Mouse (Mus musculus): ENCODE results near the gene Sccpdh. TPM values are rescaled to one million over a fixed set of nuclear protein-coding genes. Genes with fewer than 3 reads are reported as not detected.

Gene Sccpdh
- polyA plus RNA-seq, 1 experiment from 2014 or later, result 78.4 TPM

Other genes with a start within 250 kb of the Sccpdh start
- 26.2 and 28.9 TPM in 2 replicates for gene Smyd3, start 150.2 kb upstream of the Sccpdh start, polyA plus RNA-seq (2016; fragmentation: Nextera tagmentation; extraction: Ambion mirVana)
- 28.9 and 31.1 TPM in 2 replicates for gene Tfb2m, start 121.9 kb upstream of the Sccpdh start, polyA plus RNA-seq (2016; fragmentation: Nextera tagmentation; extraction: Ambion mirVana)
- 25.0 and 25.7 TPM in 2 replicates for gene Cnst, start 121.8 kb upstream of the Sccpdh start, polyA plus RNA-seq (2016; fragmentation: Nextera tagmentation; extraction: Ambion mirVana)
- gene Kif28, start 77.1 kb downstream of the Sccpdh start, polyA plus RNA-seq (2016; fragmentation: Nextera tagmentation; extraction: Ambion mirVana), result 0.05 TPM in 1 of 2 replicates, not detected in the other
- gene Gm10518, start 135.2 kb downstream of the Sccpdh start, polyA plus RNA-seq (2016; fragmentation: Nextera tagmentation; extraction: Ambion mirVana), result not detected in 2 replicates
- 36.0 and 36.5 TPM in 2 replicates for gene Ahctf1, start 135.5 kb downstream of the Sccpdh start, polyA plus RNA-seq (2016; fragmentation: Nextera tagmentation; extraction: Ambion mirVana)

Data from embryonic facial prominence, embryonic 12.5 days (tissue).